Mouse (Mus musculus): Measurements from ENCODE around the gene Timm8a2.

GRCm38 (mm10) chr14:122073422-122073821 lies 38.9 kb downstream of the Timm8a2 start:
- TF ChIP-seq POLR2A (IDR thresholded peaks at IDR 0.05; ENCODE audit: borderline replicate concordance, extremely low read depth, insufficient read depth, insufficient read length, poor library complexity, severe bottlenecking) (no peak), CTCF (IDR thresholded peaks at IDR 0.05; ENCODE audit: borderline replicate concordance, extremely low read depth, insufficient read depth, insufficient read length) (no peak)

All from brain, embryonic 14.5 days (tissue).